Mouse (Mus musculus) neural tube, embryonic 10.5 days (tissue): Measurements from ENCODE around the gene Gm27179.
"Not testable (repeated sequence)": the region's sequence is repeated elsewhere in the genome, so short reads cannot be mapped to it uniquely, and the experiment has no call there.

Experiments
- DNase-seq: peaks from one replicate; pipeline ENCODE4 v3.0.0-alpha.2; 2017; ENCODE audit warnings: low spot score; ENCODE audit errors: extremely low spot score

Gene Gm27179

GRCm38 (mm10) chr14:69473941-69474646 lies 38.3 kb downstream of the Gm27179 start:
- not testable (repeated sequence) for DNase-seq

- not testable (repeated sequence) for DNase-seq
Measured at GRCm38 (mm10) chr14:69473322-69473721, 39.0 kb downstream of the Gm27179 start.

GRCm38 (mm10) chr14:69470122-69470708 lies 42.1 kb downstream of the Gm27179 start:
- not testable (repeated sequence) for DNase-seq

- DNase-seq = not testable (repeated sequence)
Measured at GRCm38 (mm10) chr14:69467612-69468366, 44.6 kb downstream of the Gm27179 start.

GRCm38 (mm10) chr14:69464465-69464864 lies 47.9 kb downstream of the Gm27179 start:
- DNase-seq = not testable (repeated sequence)
